Mouse (Mus musculus): ENCODE data around the gene Dnal1. TPM values are rescaled to one million over a fixed set of nuclear protein-coding genes. Genes with fewer than 3 reads are reported as not detected.
A peak's percentile ranks its signal among the peaks of the same experiment; 100 is the strongest.

The Dnal1 gene
- total RNA-seq, 2 experiments from 2014 or later = 0.08 TPM; not detected in 1

DNA sequence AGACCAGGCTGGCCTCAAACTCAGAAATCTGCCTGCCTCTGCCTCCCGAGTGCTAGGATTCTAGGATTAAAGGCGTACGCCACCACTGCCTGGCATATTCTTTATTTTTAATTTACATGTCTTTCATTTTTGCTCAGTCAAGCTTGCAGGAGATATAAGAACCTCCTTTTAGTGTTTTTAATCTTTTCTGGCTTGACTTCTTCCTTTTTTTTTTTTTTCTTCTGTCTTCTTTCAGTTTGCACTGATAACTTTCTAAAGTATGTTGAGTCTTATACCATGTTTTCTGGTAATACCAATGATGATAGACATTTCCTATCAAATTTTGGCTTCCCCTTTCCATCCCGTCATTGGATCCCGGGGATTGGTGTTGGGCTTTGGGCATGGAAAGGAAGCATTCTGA is 5.4 kb downstream of the Dnal1 start:
- ATAC-seq (replicated peaks; ENCODE audit: low FRiP score, poor library complexity, severe bottlenecking) = no peak

DNA sequence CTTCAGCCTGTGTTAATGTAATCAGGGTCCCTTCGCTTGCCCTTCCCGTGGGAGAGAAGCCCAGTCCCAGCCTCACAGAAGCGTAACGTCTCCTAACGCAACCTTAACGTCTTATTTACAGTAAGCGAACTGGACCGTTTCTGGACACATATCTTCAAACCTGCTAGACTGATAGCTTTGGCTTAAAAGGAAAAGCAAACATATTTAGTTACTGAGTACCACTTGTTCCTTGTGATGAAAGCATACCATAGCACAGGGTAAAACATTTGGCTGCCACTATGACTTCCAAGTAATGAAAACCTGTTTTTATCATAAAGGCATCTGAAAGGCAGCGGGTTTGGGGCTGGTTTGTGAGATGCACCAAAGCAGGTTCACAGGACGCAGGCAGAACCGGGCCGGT is 11.7 kb downstream of the Dnal1 start:
- ATAC-seq (replicated peaks; ENCODE audit: low FRiP score, poor library complexity, severe bottlenecking) = no peak

DNA sequence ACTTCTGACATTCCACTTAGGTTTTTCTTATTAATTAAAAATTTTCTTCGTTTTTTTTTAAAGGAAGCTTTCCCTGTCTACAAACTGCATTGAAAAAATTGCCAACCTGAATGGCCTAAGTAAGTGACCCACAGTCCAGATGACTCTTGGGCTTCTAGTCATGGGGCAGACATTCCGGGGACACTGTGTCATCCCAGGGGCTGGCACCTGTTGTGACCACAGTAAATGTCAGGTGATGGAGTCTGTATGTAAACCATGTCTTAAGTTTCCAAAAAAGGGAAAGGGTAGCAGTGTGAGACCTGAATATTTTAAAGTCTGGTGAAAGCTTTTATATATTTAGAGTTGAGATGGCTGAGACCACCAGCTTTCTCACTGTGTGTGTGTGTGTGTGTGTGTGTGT is 12.7 kb downstream of the Dnal1 start:
- ATAC-seq (replicated peaks; ENCODE audit: low FRiP score, poor library complexity, severe bottlenecking) = no peak

DNA sequence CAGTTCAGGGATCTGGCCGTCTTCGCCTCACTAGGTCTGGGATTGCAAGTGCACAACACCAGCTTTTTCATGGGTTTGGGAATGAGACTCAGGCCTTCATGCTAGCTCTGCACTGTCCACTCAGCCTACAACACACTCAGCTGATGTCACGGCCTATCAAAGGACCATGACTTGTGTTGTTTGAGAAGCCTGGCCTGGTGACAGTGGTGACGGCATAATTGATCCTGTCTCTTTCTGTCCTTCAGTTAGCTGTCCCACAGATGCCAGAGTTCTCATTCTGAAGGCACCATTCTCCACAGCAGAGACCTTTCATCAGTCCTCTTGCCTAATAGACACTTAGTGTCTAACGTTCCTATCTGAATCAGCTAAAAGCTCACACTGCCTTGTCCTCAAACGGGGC is 14.4 kb downstream of the Dnal1 start:
- no peak for ATAC-seq (replicated peaks; ENCODE audit: low FRiP score, poor library complexity, severe bottlenecking)

DNA sequence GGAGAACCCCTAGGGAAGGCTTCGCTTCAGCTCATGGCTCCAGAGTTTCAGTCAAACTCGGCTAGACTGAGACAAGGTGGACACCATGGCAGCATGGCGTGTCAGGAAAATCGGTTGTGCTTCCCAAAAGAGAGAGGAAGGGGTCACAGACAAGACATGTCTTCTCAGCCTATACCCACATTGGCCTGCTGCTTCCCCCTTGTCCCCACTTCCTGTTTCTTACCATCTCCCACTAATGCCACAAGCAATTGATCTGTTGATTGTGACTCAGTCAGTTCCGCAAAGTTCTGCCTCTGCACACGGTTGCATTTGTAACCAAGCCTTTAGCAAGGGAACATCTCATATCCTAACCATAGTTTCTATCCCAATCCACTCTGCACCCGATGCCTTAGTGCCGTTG is 15.8 kb downstream of the Dnal1 start:
- ATAC-seq (replicated peaks; ENCODE audit: low FRiP score, poor library complexity, severe bottlenecking) = no peak

DNA sequence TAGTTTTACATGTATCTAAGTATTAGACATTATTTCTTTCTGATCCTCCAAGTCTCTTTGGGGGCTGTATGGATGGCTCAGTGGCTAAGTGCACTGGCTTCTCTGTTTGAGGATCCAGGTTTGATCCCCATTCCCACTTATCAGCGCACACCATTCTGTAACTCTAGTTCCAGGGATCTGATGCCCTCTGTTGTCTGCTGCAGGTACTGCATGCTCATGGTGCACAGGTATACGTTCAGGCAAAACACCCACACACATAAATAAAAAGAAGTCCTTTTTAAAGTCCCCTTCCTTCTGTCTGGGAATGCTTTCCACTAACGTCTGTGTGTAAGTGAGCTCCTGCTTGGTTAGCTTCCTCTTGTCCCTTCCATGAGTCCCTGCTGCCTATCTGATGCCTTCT is 18.1 kb downstream of the Dnal1 start:
- peak; percentile 83 for ATAC-seq (replicated peaks; ENCODE audit: low FRiP score, poor library complexity, severe bottlenecking)

DNA sequence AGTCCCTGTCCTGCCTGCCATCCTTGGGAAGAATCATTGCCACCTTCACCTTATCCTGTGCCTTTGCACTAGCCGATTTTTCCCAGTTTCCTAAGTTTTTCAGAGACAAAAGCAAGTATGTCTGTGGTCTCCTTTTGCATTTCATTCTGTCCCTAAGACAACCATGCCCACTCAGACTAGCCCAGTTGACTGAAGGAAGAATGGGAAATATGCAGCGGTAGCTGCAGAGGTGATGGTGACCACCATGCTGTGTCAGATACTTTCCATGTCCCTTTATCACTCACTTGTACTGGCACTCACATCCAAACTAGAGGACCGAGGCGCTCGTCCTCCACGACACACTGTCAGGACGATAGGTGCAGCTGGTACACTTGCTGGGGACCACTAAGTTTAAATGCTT is 23.0 kb downstream of the Dnal1 start:
- ATAC-seq (replicated peaks; ENCODE audit: low FRiP score, poor library complexity, severe bottlenecking) = no peak

DNA sequence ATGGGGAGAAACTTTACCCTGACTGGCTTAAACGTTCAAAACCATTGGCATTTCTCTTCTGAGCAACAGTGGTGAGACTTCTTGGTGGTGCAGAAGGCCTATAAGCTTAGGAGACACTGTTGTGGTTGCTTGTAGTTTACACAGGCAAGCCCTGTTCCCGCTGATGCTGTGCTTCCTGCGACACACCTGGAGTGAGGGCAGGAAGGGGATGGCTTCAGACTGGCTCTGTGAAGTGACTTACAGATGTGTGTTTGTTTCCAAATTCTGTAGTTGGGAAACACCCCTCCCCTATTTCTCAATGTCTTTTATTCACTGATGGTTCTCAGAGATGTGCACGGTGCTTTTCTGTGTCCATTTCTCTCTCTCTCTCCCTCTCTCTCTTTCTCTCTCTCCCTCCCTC is 26.0 kb downstream of the Dnal1 start:
- ATAC-seq (replicated peaks; ENCODE audit: low FRiP score, poor library complexity, severe bottlenecking) = no peak

DNA sequence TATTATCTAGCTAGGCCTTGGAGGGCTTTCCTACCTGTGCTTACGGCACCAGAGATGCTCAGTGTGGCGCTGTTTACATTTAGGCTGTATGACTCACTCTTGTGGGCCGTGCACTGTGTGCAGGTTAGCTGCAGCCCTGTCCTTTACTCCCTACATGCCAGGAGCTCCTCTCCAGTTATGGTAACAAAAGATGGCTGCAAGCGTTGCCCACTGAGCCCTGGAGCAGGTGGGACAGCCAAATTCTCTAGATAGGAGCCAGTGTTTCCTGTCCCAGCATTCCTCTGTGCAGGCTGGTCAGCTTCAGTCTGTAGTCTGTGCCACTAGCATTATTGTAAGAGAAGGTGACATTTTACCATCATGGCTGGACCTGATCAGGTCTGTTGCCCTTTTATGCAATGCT is 27.1 kb downstream of the Dnal1 start:
- no peak for ATAC-seq (replicated peaks; ENCODE audit: low FRiP score, poor library complexity, severe bottlenecking)

DNA sequence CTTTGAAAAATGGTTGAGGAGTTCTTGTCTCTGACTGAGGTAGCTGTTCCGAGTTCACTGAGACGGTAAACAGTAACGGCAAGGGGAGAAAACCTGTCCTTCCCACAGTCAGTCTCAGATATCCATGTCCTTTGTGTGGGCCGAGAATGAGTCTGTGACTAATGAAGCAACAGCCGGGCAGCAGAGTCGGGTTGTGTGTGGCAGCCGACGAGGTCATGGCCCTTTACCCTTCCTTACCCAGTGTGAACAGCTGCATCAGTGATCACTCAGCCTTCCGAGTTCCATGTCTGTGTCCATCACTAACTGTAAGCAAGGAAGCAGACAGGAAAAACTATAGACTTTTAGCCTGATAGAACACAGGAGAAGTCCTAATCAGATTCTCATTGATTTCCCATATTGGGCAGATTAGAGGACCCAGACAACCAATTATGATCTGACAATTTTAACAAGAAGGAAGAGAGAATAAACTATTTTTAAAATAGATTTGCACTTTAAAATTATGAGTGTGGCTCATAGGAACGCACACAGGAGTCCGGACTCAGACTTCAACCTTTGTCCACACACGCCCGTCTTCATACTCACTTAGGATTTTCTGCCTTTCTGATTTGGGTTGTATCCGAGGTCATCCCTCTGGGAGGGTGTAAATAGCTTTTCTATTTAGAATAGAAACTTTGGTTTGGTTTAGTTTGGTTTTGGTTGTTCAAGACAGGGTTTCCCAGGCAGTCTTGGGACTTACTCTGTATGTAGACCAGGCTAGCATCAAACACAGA is 28.3 kb downstream of the Dnal1 start:
- ATAC-seq (replicated peaks; ENCODE audit: low FRiP score, poor library complexity, severe bottlenecking) = no peak

DNA sequence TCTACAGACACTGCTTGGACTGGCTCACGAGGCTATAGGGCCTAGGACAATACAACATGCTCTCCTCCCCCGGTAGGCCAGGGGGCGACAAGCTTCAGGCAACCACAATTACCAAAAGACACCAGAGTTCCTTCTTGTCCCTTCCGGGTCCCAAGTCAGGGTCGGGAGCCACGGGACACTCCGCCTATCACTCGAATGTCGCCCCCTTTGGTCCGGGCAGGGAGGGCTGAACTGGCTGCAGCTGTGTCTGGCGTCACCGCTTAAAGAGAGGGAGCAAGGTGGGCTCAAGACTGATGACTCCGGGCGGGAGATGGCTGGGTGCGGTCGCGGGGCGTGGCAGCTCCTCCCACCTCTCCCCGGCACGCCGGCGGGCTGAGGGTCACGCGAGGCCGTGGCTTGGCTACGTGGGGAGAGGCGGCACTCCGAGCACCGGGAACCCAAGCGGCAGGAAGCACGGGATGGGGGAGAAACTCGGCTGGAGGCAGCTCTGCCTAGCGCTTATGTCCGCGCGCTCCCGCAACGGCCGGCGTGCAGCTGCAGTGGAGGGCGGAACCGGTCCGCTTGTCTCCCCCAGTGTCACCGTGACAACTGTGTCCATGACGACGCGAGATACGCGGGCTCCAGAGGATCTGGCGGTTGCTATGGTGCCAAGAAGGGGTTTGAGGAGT is 33.9 kb downstream of the Dnal1 start, which contains the start of gene Pnma1:
Gene Pnma1, minus strand, starts transcription at position 536 of the 668 bp plus-strand sequence.
- ATAC-seq (replicated peaks; ENCODE audit: low FRiP score, poor library complexity, severe bottlenecking) = peak; percentile 68

DNA sequence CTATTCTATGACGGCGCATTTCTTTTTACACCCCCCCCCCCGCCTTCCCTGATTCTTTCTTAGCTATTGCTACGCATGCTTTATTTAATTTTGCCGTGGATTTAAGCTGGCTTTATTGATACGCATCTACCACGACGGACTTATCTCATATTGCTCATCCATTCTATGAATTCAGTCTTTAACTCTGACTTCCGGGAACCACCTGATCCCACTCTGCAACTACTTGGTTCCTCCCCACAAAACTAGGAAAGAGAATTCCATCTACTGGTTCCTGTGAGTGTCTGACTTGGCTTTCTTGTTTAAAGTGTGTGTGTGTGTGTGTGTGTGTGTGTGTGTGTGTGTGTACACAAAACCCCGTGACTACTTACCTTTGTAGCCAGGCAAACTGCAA is 34.5 kb downstream of the Dnal1 start:
- ATAC-seq (replicated peaks; ENCODE audit: low FRiP score, poor library complexity, severe bottlenecking) = 0 out of 2 replicates have a peak, but pooled peaks have one; percentile 0

DNA sequence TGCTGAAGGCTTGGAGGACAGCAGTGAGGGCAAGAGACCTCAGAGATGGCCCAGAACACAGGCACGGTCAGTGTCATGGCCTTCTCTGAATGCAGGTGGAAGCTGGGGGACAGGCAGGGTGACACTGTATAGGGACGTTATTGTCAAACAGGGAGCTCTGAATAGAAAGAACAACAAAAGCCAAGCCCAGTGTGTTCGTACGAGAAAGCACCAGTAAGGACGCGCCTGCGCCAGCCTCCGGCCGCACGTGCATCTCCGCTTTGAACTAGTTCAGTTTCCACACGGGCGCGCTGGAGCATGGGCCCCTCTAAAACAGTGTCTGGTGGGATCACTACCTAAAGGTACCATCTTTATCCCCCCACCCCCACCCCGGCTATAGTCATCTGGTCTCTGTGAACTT is 35.8 kb downstream of the Dnal1 start:
- ATAC-seq (replicated peaks; ENCODE audit: low FRiP score, poor library complexity, severe bottlenecking) = no peak

DNA sequence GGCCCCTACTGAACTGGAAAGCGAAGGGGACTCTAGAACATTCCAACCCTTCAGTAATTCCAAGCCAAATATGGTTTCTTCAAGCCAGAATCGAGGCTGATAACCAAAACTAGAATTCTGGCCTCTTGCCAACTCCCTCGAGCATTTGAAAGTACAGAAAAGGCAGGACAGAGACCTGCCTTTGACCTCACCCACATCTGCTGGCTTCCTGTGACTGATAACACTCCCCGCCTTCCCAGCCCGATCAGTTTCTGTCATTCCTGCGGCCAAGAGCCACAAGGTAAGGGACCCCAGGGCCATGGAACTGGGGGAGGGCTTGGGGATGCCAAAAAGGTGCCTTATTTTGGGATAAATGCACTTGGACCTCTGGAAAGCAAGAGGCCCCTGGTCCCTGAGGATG is 36.8 kb downstream of the Dnal1 start:
- peak; percentile 74 for ATAC-seq (replicated peaks; ENCODE audit: low FRiP score, poor library complexity, severe bottlenecking)

DNA sequence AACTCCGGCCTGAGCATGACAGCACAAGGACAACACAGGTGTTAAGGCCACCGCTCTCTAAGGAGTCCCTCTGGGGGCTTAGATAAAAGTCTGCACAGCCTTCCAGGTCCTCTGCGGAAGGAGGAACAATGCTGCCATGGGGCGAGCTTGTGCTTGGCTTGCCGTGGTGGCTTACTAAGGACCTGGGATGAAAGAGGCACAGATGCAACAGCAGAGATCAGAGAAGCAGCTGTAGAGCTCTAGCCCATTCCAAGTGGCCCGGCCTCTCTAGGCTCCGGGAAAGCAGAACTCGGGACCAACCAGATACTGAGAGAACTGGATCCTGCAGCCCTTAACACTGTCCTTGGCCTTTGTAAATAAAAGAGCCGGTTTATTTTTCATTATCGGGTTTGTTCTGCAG is 37.7 kb downstream of the Dnal1 start:
- ATAC-seq (replicated peaks; ENCODE audit: low FRiP score, poor library complexity, severe bottlenecking) = no peak

DNA sequence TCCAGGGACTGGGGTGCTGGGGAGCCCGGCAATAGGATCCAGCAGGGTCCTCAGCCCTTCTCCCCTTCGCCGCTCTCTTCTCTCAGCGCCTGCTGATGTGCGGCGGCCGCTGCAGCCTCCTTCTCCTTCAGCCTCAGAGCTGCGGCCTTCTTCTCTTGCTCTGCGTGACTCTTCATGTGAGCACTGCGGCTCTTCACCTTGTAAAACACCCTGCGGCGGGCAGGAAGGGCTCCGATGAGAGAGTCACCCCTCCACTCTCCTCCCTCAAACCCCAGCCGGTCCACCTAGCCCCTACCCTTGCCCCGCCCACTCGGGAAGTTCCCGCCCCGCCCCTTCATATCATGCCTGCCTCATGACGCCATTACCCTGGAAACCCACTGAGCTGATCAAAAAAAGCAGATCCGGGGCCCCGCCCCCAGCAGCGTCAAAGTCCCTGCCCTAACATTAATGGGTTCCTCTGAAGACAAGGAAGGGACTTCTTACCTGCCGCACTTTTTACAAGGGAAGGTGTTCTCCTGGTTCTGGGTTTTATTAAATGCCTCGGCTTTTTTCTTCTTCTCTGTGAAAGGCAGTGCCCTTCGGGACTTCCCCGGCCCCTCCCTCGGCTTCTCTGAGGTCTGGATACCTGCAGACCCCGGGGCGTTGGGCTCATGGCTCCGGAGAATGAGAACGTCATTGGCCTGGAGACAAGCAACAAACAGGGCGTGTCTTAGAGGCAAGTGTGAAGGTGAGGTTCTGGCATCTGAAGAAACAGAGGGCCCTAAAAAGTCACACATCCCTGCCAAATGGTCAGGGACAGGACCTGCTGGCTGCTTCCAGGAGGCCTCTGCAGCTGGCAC is 38.4 kb downstream of the Dnal1 start:
- ATAC-seq (replicated peaks; ENCODE audit: low FRiP score, poor library complexity, severe bottlenecking) = peak; percentile 43

DNA sequence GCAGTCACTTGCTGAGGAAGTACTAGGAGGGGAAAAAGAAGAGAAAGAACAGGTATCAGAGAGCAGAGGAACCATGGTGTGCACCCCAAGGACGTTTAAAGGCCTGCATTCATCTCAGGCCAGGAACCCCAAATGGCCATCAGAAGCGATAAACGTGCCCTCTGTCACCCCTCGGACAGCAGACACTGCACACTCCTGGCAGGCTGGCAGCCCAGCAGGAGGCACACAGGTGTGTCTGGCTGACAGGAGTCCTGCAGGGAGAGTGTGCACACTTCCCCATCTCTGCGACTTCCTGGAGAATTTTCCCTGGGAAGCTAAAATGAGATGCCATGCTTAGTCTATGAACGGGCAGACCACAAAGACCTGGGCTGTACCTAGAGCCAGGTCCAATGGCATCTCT is 39.2 kb downstream of the Dnal1 start:
- no peak for ATAC-seq (replicated peaks; ENCODE audit: low FRiP score, poor library complexity, severe bottlenecking)

DNA sequence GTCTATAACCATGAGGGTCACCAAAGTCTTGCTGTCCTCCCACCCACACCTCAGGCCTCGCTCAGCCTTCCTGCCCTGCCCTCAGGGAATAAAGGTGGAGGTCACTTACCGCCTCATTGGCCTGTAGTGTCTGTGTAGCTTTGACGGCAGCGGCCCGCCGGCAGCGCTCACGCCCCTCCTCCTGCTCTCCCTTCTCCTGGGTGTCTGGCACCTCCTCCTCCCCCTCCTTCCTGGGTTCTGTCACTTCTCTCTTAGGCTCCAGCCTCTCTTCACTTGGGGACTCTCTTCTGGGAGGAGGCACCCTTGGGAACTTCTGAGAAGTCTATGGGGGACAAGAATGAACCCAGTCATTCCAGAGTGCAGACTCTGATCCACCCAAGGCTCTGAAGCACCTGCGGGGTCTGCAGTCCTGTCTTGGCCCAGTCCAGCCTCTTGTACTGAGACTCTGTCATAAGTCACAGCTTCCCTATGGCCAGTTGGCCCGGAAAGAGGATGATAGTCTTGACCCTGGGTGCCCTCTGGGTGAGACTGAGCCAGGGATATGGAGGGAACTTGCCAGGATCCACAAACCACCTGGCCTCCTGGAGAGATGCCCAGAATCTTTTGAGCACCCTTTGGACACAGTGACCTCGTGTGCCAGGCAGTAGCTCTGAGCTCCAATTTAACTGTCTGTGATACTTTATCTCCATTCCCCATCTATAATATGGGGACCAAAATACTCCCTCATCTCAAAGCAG is 40.8 kb downstream of the Dnal1 start:
- ATAC-seq (replicated peaks; ENCODE audit: low FRiP score, poor library complexity, severe bottlenecking) = no peak

DNA sequence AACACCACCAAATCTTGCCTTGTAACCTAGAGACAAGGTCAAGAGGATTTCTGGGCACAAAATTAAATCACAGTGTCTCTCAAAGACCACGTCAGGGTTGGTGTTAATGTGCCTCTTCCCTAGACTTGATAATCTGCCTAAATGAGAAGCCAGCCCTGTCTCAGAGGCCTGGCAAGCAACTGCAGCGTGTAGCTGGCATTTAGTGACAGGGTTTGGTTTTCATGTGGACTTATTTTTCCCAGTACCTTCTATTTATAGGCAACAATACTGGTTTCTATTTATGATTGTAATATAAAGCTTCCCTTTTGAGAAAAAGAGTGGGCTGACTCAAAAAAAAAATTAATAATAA is 41.3 kb downstream of the Dnal1 start:
- no peak for ATAC-seq (replicated peaks; ENCODE audit: low FRiP score, poor library complexity, severe bottlenecking)

DNA sequence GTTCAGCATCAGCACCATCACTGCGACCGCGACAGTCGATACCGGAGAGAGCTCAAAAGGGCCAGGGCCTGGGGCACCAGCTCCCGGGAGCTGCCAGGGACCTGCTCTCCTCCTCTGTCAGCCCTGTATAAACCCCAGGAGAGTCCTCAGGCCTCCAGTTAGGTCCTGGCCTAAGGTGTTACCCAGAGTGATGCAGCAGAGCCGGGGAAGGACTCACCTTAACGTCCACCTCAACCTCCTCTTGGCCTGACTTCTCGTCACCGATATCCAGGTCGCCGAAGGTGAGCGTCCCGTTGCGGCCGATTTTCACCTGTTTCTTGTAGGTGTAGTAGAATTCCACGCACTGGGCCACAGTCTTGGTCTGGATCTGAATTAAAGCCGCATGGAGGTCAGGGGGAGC is 42.0 kb downstream of the Dnal1 start:
- no peak for ATAC-seq (replicated peaks; ENCODE audit: low FRiP score, poor library complexity, severe bottlenecking)
